Mouse (Mus musculus): ENCODE data around the gene Tm6sf2. TPM values are rescaled to one million over a fixed set of nuclear protein-coding genes. Genes with fewer than 3 reads are reported as not detected.

The Tm6sf2 gene
- polyA plus RNA-seq, 1 experiment from 2014 or later = 0.34 TPM

GRCm38 (mm10) chr8:70129309-70129952 is 56.7 kb downstream of the Tm6sf2 start:
- Histone ChIP-seq H3K9me3 (replicated peaks; ENCODE audit: control insufficient read depth, low read length) (no peaks in the 10 kb centered on the region), H3K36me3 (replicated peaks; ENCODE audit: control insufficient read depth, insufficient read depth, low read depth, low read length) (no peaks in the 10 kb centered on the region; the same call in none of the 2 replicates), H3K27ac (replicated peaks; ENCODE audit: low read depth, low read length) (no peak overlapping the region), H3K27me3 (ENCODE audit: control insufficient read depth, insufficient read depth, low read length) (no peaks in the 10 kb centered on the region), H3K4me1 (ENCODE audit: control insufficient read depth, insufficient read depth, low read length) (no peaks in the 10 kb centered on the region; the same call in 1 of the 2 replicates), H3K4me2 (ENCODE audit: low read depth, low read length) (no peak overlapping the region), H3K4me3 (ENCODE audit: low read depth, low read length) (no peak overlapping the region), H3K9ac (replicated peaks; ENCODE audit: low read length) (no peak overlapping the region)
- WGBS = 61% methylated on average over 9 of the region's 9 CpGs
- DNase-seq (ENCODE audit: low spot score) (no peak), ATAC-seq (replicated peaks; ENCODE audit: insufficient number of reproducible peaks, low FRiP score, low TSS enrichment, low read depth) (no peak)

Small RNA genes within 50 kb of the gene (microRNA-seq; reads per million reads assigned to microRNA genes)
- not detected for gene Mir7066 (ENCODE audit: borderline number of aligned reads)

Other genes starting within 250 kb of the Tm6sf2 start
- gene Pbx4, start 240.4 kb upstream of the Tm6sf2 start, polyA plus RNA-seq (2014; fragmentation: Nextera tagmentation; extraction: Ambion mirVana) = 13.8 and 14.9 TPM in 2 replicates
- gene Cilp2, start 185.2 kb upstream of the Tm6sf2 start, polyA plus RNA-seq (2014; fragmentation: Nextera tagmentation; extraction: Ambion mirVana) = 0.32 and 0.66 TPM in 2 replicates
- gene Tssk6, start 170.7 kb upstream of the Tm6sf2 start, polyA plus RNA-seq (2014; fragmentation: Nextera tagmentation; extraction: Ambion mirVana) = 3.2 and 3.7 TPM in 2 replicates
- gene Ndufa13, start 170.4 kb upstream of the Tm6sf2 start, polyA plus RNA-seq (2014; fragmentation: Nextera tagmentation; extraction: Ambion mirVana) = 158 and 165 TPM in 2 replicates
- 3.6 TPM in 2 replicates for gene Yjefn3, start 170.2 kb upstream of the Tm6sf2 start, polyA plus RNA-seq (2014; fragmentation: Nextera tagmentation; extraction: Ambion mirVana)
- gene Gatad2a, start 76.5 kb upstream of the Tm6sf2 start, polyA plus RNA-seq (2014; fragmentation: Nextera tagmentation; extraction: Ambion mirVana) = 64.4 and 78.8 TPM in 2 replicates
- 44.8 and 47.8 TPM in 2 replicates for gene Mau2, start 30.2 kb upstream of the Tm6sf2 start, polyA plus RNA-seq (2014; fragmentation: Nextera tagmentation; extraction: Ambion mirVana)
- 29.1 and 32.1 TPM in 2 replicates for gene Sugp1, start 30.1 kb upstream of the Tm6sf2 start, polyA plus RNA-seq (2014; fragmentation: Nextera tagmentation; extraction: Ambion mirVana)
- 0.07 TPM in 1 of 2 replicates, not detected in the other for gene Hapln4, start 10.5 kb downstream of the Tm6sf2 start, polyA plus RNA-seq (2014; fragmentation: Nextera tagmentation; extraction: Ambion mirVana)
- 6.4 and 7.3 TPM in 2 replicates for gene Ncan, start 47.9 kb downstream of the Tm6sf2 start, polyA plus RNA-seq (2014; fragmentation: Nextera tagmentation; extraction: Ambion mirVana)
- gene Nr2c2ap, start 58.4 kb downstream of the Tm6sf2 start, polyA plus RNA-seq (2014; fragmentation: Nextera tagmentation; extraction: Ambion mirVana) = 19.2 and 19.5 TPM in 2 replicates
- gene Rfxank, start 66.2 kb downstream of the Tm6sf2 start, polyA plus RNA-seq (2014; fragmentation: Nextera tagmentation; extraction: Ambion mirVana) = 17.0 and 18.3 TPM in 2 replicates
- gene Borcs8, start 66.6 kb downstream of the Tm6sf2 start, polyA plus RNA-seq (2014; fragmentation: Nextera tagmentation; extraction: Ambion mirVana) = 40.4 and 46.6 TPM in 2 replicates
- 0.45 and 0.64 TPM in 2 replicates for gene Mef2b, start 66.8 kb downstream of the Tm6sf2 start, polyA plus RNA-seq (2014; fragmentation: Nextera tagmentation; extraction: Ambion mirVana)
- gene Tmem161a, start 99.4 kb downstream of the Tm6sf2 start, polyA plus RNA-seq (2014; fragmentation: Nextera tagmentation; extraction: Ambion mirVana) = 26.2 and 29.8 TPM in 2 replicates
- gene Slc25a42, start 139.4 kb downstream of the Tm6sf2 start, polyA plus RNA-seq (2014; fragmentation: Nextera tagmentation; extraction: Ambion mirVana) = 1.3 and 1.4 TPM in 2 replicates
- gene Sugp2, start 161.3 kb downstream of the Tm6sf2 start, polyA plus RNA-seq (2014; fragmentation: Nextera tagmentation; extraction: Ambion mirVana) = 31.4 and 34.0 TPM in 2 replicates
- gene Armc6, start 161.5 kb downstream of the Tm6sf2 start, polyA plus RNA-seq (2014; fragmentation: Nextera tagmentation; extraction: Ambion mirVana) = 21.9 and 28.4 TPM in 2 replicates
- 48.9 and 52.9 TPM in 2 replicates for gene Homer3, start 209.9 kb downstream of the Tm6sf2 start, polyA plus RNA-seq (2014; fragmentation: Nextera tagmentation; extraction: Ambion mirVana)
- gene Ddx49, start 229.6 kb downstream of the Tm6sf2 start, polyA plus RNA-seq (2014; fragmentation: Nextera tagmentation; extraction: Ambion mirVana) = 51.4 and 52.5 TPM in 2 replicates
- 220 and 271 TPM in 2 replicates for gene Cope, start 229.6 kb downstream of the Tm6sf2 start, polyA plus RNA-seq (2014; fragmentation: Nextera tagmentation; extraction: Ambion mirVana)
- 3.9 and 4.0 TPM in 2 replicates for gene Cers1, start 242.9 kb downstream of the Tm6sf2 start, polyA plus RNA-seq (2014; fragmentation: Nextera tagmentation; extraction: Ambion mirVana)